Mouse (Mus musculus): ENCODE results near the gene Sox1. TPM values are rescaled to one million over a fixed set of nuclear protein-coding genes. Genes with fewer than 3 reads are reported as not detected.

Sox1 gene
- polyA plus RNA-seq, 1 experiment from 2014 or later = not detected

GRCm38 (mm10) chr8:12430173-12430899 lies 35.2 kb downstream of the Sox1 start:
- Histone ChIP-seq H3K27ac (no peak overlapping the region), H3K9ac (no peak overlapping the region), H3K36me3 (no peaks in the 10 kb centered on the region), H3K4me1 (peaks cover 33% of the 10 kb centered on the region), H3K9me3 (no peaks in the 10 kb centered on the region), H3K4me3 (peak overlapping the region; percentile 26; the same call in 1 of the 2 replicates), H3K27me3 (peaks cover 96% of the 10 kb centered on the region), H3K4me2 (peak overlapping the region; percentile 38)
- WGBS = 2% methylated on average over 46 of the region's 46 CpGs
- ATAC-seq (ENCODE audit: insufficient number of reproducible peaks, low FRiP score, low TSS enrichment, low read depth) = no peak

- no peaks in the 10 kb centered on the region for H3K36me3 ChIP-seq
- H3K4me3 ChIP-seq = peak overlapping the region; percentile 26
- H3K4me2 ChIP-seq = peak overlapping the region; percentile 38
- H3K9ac ChIP-seq = no peak overlapping the region
- no peak overlapping the region for H3K27ac ChIP-seq
- no peaks in the 10 kb centered on the region for H3K9me3 ChIP-seq
- no peak; the same call in 1 of the 2 replicates for ATAC-seq (ENCODE audit: insufficient number of reproducible peaks, low FRiP score, low TSS enrichment, low read depth)
- peaks cover 33% of the 10 kb centered on the region for H3K4me1 ChIP-seq
- 2% methylated on average over 51 of the region's 51 CpGs for WGBS
- peaks cover 94% of the 10 kb centered on the region for H3K27me3 ChIP-seq
These were observed 36.0 kb downstream of the Sox1 start for GRCm38 (mm10) chr8:12430900-12431737.

GRCm38 (mm10) chr8:12431738-12432055 lies 36.6 kb downstream of the Sox1 start:
- peaks cover 33% of the 10 kb centered on the region for H3K4me1 ChIP-seq
- H3K4me3 ChIP-seq = no peak overlapping the region
- no peak for ATAC-seq (ENCODE audit: insufficient number of reproducible peaks, low FRiP score, low TSS enrichment, low read depth)
- peaks cover 88% of the 10 kb centered on the region for H3K27me3 ChIP-seq
- H3K9ac ChIP-seq = no peak overlapping the region
- no peak overlapping the region for H3K4me2 ChIP-seq
- no peaks in the 10 kb centered on the region for H3K9me3 ChIP-seq
- WGBS = 56% methylated on average over 6 of the region's 6 CpGs
- H3K27ac ChIP-seq = no peak overlapping the region
- H3K36me3 ChIP-seq = no peaks in the 10 kb centered on the region

- Histone ChIP-seq H3K27ac (no peak overlapping the region), H3K36me3 (no peaks in the 10 kb centered on the region), H3K4me1 (peaks cover 33% of the 10 kb centered on the region), H3K27me3 (peaks cover 83% of the 10 kb centered on the region), H3K4me3 (no peak overlapping the region), H3K9me3 (no peaks in the 10 kb centered on the region), H3K4me2 (no peak overlapping the region), H3K9ac (no peak overlapping the region)
- no peak for ATAC-seq (ENCODE audit: insufficient number of reproducible peaks, low FRiP score, low TSS enrichment, low read depth)
- 68% methylated on average over 7 of the region's 7 CpGs for WGBS
These were observed 37.5 kb downstream of the Sox1 start for GRCm38 (mm10) chr8:12432546-12432945.

GRCm38 (mm10) chr8:12434771-12435170 lies 39.7 kb downstream of the Sox1 start:
- H3K36me3 ChIP-seq = no peaks in the 10 kb centered on the region
- WGBS = 57% methylated on average over 3 of the region's 3 CpGs
- no peak overlapping the region for H3K9ac ChIP-seq

GRCm38 (mm10) chr8:12438021-12438420 lies 42.9 kb downstream of the Sox1 start:
- H3K9me3 ChIP-seq = no peaks in the 10 kb centered on the region
- H3K9ac ChIP-seq = no peak overlapping the region
- H3K4me1 ChIP-seq = no peaks in the 10 kb centered on the region
- no peak overlapping the region for H3K4me3 ChIP-seq
- H3K27ac ChIP-seq = no peak overlapping the region
- peaks cover 33% of the 10 kb centered on the region for H3K27me3 ChIP-seq
- no peaks in the 10 kb centered on the region for H3K36me3 ChIP-seq
- H3K4me2 ChIP-seq = no peak overlapping the region
- ATAC-seq (ENCODE audit: insufficient number of reproducible peaks, low FRiP score, low TSS enrichment, low read depth) = no peak
- WGBS = 82% methylated on average over 6 of the region's 6 CpGs

More at GRCm38 (mm10) chr8:12434771-12435170, 39.7 kb downstream of the Sox1 start:
- Histone ChIP-seq H3K4me3 (no peak overlapping the region), H3K27ac (no peak overlapping the region), H3K27me3 (peaks cover 65% of the 10 kb centered on the region), H3K9me3 (no peaks in the 10 kb centered on the region), H3K4me2 (no peak overlapping the region), H3K4me1 (peaks cover 17% of the 10 kb centered on the region)
- ATAC-seq (ENCODE audit: insufficient number of reproducible peaks, low FRiP score, low TSS enrichment, low read depth) = no peak

GRCm38 (mm10) chr8:12439044-12439443 lies 43.9 kb downstream of the Sox1 start:
- H3K27ac ChIP-seq = no peak overlapping the region
- WGBS = 23% methylated on average over 4 of the region's 4 CpGs
- no peaks in the 10 kb centered on the region for H3K36me3 ChIP-seq
- no peak overlapping the region for H3K4me2 ChIP-seq
- H3K4me1 ChIP-seq = no peaks in the 10 kb centered on the region
- H3K9ac ChIP-seq = no peak overlapping the region
- no peak overlapping the region for H3K4me3 ChIP-seq
- ATAC-seq (ENCODE audit: insufficient number of reproducible peaks, low FRiP score, low TSS enrichment, low read depth) = no peak
- peaks cover 23% of the 10 kb centered on the region for H3K27me3 ChIP-seq
- no peaks in the 10 kb centered on the region for H3K9me3 ChIP-seq

- no peak overlapping the region for H3K27ac ChIP-seq
- H3K4me2 ChIP-seq = no peak overlapping the region
- no peak overlapping the region for H3K4me3 ChIP-seq
- H3K36me3 ChIP-seq = no peaks in the 10 kb centered on the region
- H3K9ac ChIP-seq = no peak overlapping the region
- H3K4me1 ChIP-seq = no peaks in the 10 kb centered on the region
- H3K9me3 ChIP-seq = no peaks in the 10 kb centered on the region
- WGBS = 91% methylated on average over 10 of the region's 10 CpGs
- no peak for ATAC-seq (ENCODE audit: insufficient number of reproducible peaks, low FRiP score, low TSS enrichment, low read depth)
- H3K27me3 ChIP-seq = peaks cover 24% of the 10 kb centered on the region
These were observed 44.8 kb downstream of the Sox1 start for GRCm38 (mm10) chr8:12439846-12440245.

- Histone ChIP-seq H3K9ac (no peak overlapping the region), H3K4me3 (no peak overlapping the region), H3K36me3 (no peaks in the 10 kb centered on the region), H3K27me3 (peaks cover 26% of the 10 kb centered on the region), H3K4me1 (no peaks in the 10 kb centered on the region), H3K4me2 (no peak overlapping the region), H3K27ac (no peak overlapping the region), H3K9me3 (no peaks in the 10 kb centered on the region)
- ATAC-seq (ENCODE audit: insufficient number of reproducible peaks, low FRiP score, low TSS enrichment, low read depth) = no peak
- WGBS = 83% methylated on average over 4 of the region's 4 CpGs
These were observed 45.9 kb downstream of the Sox1 start for GRCm38 (mm10) chr8:12440997-12441396.

GRCm38 (mm10) chr8:12445258-12445657 lies 50.2 kb downstream of the Sox1 start:
- WGBS = 50% methylated on average over 2 of the region's 2 CpGs
- peaks cover 48% of the 10 kb centered on the region for H3K27me3 ChIP-seq
- no peak overlapping the region for H3K4me3 ChIP-seq

GRCm38 (mm10) chr8:12445926-12446680 lies 51.0 kb downstream of the Sox1 start:
- 1% methylated on average over 26 of the region's 26 CpGs for WGBS
- Histone ChIP-seq H3K27me3 (peaks cover 48% of the 10 kb centered on the region), H3K9me3 (no peaks in the 10 kb centered on the region), H3K4me3 (no peak overlapping the region), H3K27ac (no peak overlapping the region), H3K4me1 (no peaks in the 10 kb centered on the region), H3K36me3 (no peaks in the 10 kb centered on the region), H3K4me2 (no peak overlapping the region), H3K9ac (no peak overlapping the region)
- no peak for ATAC-seq (ENCODE audit: insufficient number of reproducible peaks, low FRiP score, low TSS enrichment, low read depth)

More at GRCm38 (mm10) chr8:12445258-12445657, 50.2 kb downstream of the Sox1 start:
- Histone ChIP-seq H3K27ac (no peak overlapping the region), H3K36me3 (no peaks in the 10 kb centered on the region), H3K9ac (no peak overlapping the region), H3K4me1 (no peaks in the 10 kb centered on the region), H3K4me2 (no peak overlapping the region), H3K9me3 (no peaks in the 10 kb centered on the region)
- ATAC-seq (ENCODE audit: insufficient number of reproducible peaks, low FRiP score, low TSS enrichment, low read depth) = no peak

Measured in limb, embryonic 15.5 days (tissue).